Mouse (Mus musculus): Measurements from ENCODE around the gene Osbpl11. TPM values are rescaled to one million over a fixed set of nuclear protein-coding genes. Genes with fewer than 3 reads are reported as not detected.
"Not testable (repeated sequence)": the region's sequence is repeated elsewhere in the genome, so short reads cannot be mapped to it uniquely, and the experiment has no call there.

Gene Osbpl11
- total and polyA plus RNA-seq, 2 experiments from 2014 or later: 10.4 to 20.3 TPM

- no peaks in the 10 kb centered on the region for H3K36me3 ChIP-seq (replicated peaks; ENCODE audit: control insufficient read depth, insufficient read depth, low read length)
- H3K4me2 ChIP-seq (ENCODE audit: low read depth, low read length): no peak overlapping the region
- H3K9me3 ChIP-seq (replicated peaks; ENCODE audit: control insufficient read depth, low read length): no peaks in the 10 kb centered on the region
- no peak overlapping the region for H3K27ac ChIP-seq (ENCODE audit: low read depth)
- no peak overlapping the region for H3K9ac ChIP-seq (replicated peaks; ENCODE audit: low read depth, low read length)
- H3K4me1 ChIP-seq (ENCODE audit: control insufficient read depth, insufficient read depth): no peaks in the 10 kb centered on the region
- H3K4me3 ChIP-seq (ENCODE audit: low read depth, low read length): no peak overlapping the region
- H3K27me3 ChIP-seq (ENCODE audit: control insufficient read depth, insufficient read depth, low read length): no peaks in the 10 kb centered on the region
- TF ChIP-seq EP300 (IDR thresholded peaks at IDR 0.05; ENCODE audit: low read depth): no peak
- TF ChIP-seq CTCF (IDR thresholded peaks at IDR 0.05; ENCODE audit: low read depth): no peak
- no peak for ATAC-seq (ENCODE audit: insufficient read depth, low read depth)
- DNase-seq (ENCODE audit: low spot score): no peak
- WGBS: 61% methylated on average over 9 of the region's 9 CpGs
These were observed 13.9 kb upstream of the Osbpl11 start for GRCm38 (mm10) chr16:33170716-33171587.

GRCm38 (mm10) chr16:33171800-33172199, 13.1 kb upstream of the Osbpl11 start:
- no peaks in the 10 kb centered on the region for H3K9me3 ChIP-seq (replicated peaks; ENCODE audit: control insufficient read depth, low read length)
- H3K27ac ChIP-seq (ENCODE audit: low read depth): no peak overlapping the region
- no peak overlapping the region for H3K4me2 ChIP-seq (ENCODE audit: low read depth, low read length)
- no peaks in the 10 kb centered on the region for H3K36me3 ChIP-seq (replicated peaks; ENCODE audit: control insufficient read depth, insufficient read depth, low read length)
- ATAC-seq (ENCODE audit: insufficient read depth, low read depth): no peak
- DNase-seq (ENCODE audit: low spot score): no peak
- no peak overlapping the region for H3K4me3 ChIP-seq (ENCODE audit: low read depth, low read length)
- no peaks in the 10 kb centered on the region for H3K4me1 ChIP-seq (ENCODE audit: control insufficient read depth, insufficient read depth)
- TF ChIP-seq CTCF (IDR thresholded peaks at IDR 0.05; ENCODE audit: low read depth) (no peak), EP300 (IDR thresholded peaks at IDR 0.05; ENCODE audit: low read depth) (no peak)
- 77% methylated on average over 6 of the region's 6 CpGs for WGBS
- no peak overlapping the region for H3K9ac ChIP-seq (replicated peaks; ENCODE audit: low read depth, low read length)
- H3K27me3 ChIP-seq (ENCODE audit: control insufficient read depth, insufficient read depth, low read length): no peaks in the 10 kb centered on the region

GRCm38 (mm10) chr16:33173151-33173550, 11.7 kb upstream of the Osbpl11 start:
- Histone ChIP-seq H3K9ac (replicated peaks; ENCODE audit: low read depth, low read length) (no peak overlapping the region), H3K4me1 (ENCODE audit: control insufficient read depth, insufficient read depth) (peaks cover 2% of the 10 kb centered on the region; the same call in 1 of the 2 replicates), H3K27ac (ENCODE audit: low read depth) (no peak overlapping the region), H3K4me2 (ENCODE audit: low read depth, low read length) (no peak overlapping the region), H3K27me3 (ENCODE audit: control insufficient read depth, insufficient read depth, low read length) (no peaks in the 10 kb centered on the region), H3K4me3 (ENCODE audit: low read depth, low read length) (no peak overlapping the region), H3K36me3 (replicated peaks; ENCODE audit: control insufficient read depth, insufficient read depth, low read length) (no peaks in the 10 kb centered on the region), H3K9me3 (replicated peaks; ENCODE audit: control insufficient read depth, low read length) (no peaks in the 10 kb centered on the region)
- ATAC-seq (ENCODE audit: insufficient read depth, low read depth): no peak
- TF ChIP-seq EP300 (IDR thresholded peaks at IDR 0.05; ENCODE audit: low read depth) (no peak), CTCF (IDR thresholded peaks at IDR 0.05; ENCODE audit: low read depth) (no peak)
- 59% methylated on average over 5 of the region's 5 CpGs for WGBS
- no peak for DNase-seq (ENCODE audit: low spot score)

GRCm38 (mm10) chr16:33174695-33175094, 10.2 kb upstream of the Osbpl11 start:
- TF ChIP-seq EP300 (IDR thresholded peaks at IDR 0.05; ENCODE audit: low read depth) (no peak), CTCF (IDR thresholded peaks at IDR 0.05; ENCODE audit: low read depth) (no peak)
- Histone ChIP-seq H3K27ac (ENCODE audit: low read depth) (no peak overlapping the region), H3K36me3 (replicated peaks; ENCODE audit: control insufficient read depth, insufficient read depth, low read length) (no peaks in the 10 kb centered on the region), H3K4me1 (ENCODE audit: control insufficient read depth, insufficient read depth) (peaks cover 5% of the 10 kb centered on the region; the same call in 1 of the 2 replicates), H3K4me3 (ENCODE audit: low read depth, low read length) (no peak overlapping the region), H3K4me2 (ENCODE audit: low read depth, low read length) (no peak overlapping the region), H3K27me3 (ENCODE audit: control insufficient read depth, insufficient read depth, low read length) (no peaks in the 10 kb centered on the region), H3K9ac (replicated peaks; ENCODE audit: low read depth, low read length) (no peak overlapping the region), H3K9me3 (replicated peaks; ENCODE audit: control insufficient read depth, low read length) (no peaks in the 10 kb centered on the region)
- ATAC-seq (ENCODE audit: insufficient read depth, low read depth) (no peak), DNase-seq (ENCODE audit: low spot score) (no peak)

- H3K36me3 ChIP-seq (replicated peaks; ENCODE audit: control insufficient read depth, insufficient read depth, low read length): not testable (repeated sequence)
These were observed 8.0 kb upstream of the Osbpl11 start for GRCm38 (mm10) chr16:33176831-33177230.

GRCm38 (mm10) chr16:33177722-33178121, 7.1 kb upstream of the Osbpl11 start:
- Histone ChIP-seq H3K27ac (ENCODE audit: low read depth) (no peak overlapping the region), H3K27me3 (ENCODE audit: control insufficient read depth, insufficient read depth, low read length) (no peaks in the 10 kb centered on the region), H3K4me1 (ENCODE audit: control insufficient read depth, insufficient read depth) (peaks cover 5% of the 10 kb centered on the region; the same call in 1 of the 2 replicates), H3K36me3 (replicated peaks; ENCODE audit: control insufficient read depth, insufficient read depth, low read length) (no peaks in the 10 kb centered on the region), H3K4me3 (ENCODE audit: low read depth, low read length) (no peak overlapping the region), H3K9ac (replicated peaks; ENCODE audit: low read depth, low read length) (no peak overlapping the region), H3K4me2 (ENCODE audit: low read depth, low read length) (no peak overlapping the region), H3K9me3 (replicated peaks; ENCODE audit: control insufficient read depth, low read length) (no peaks in the 10 kb centered on the region)
- no peak for TF ChIP-seq CTCF (IDR thresholded peaks at IDR 0.05; ENCODE audit: low read depth)
- TF ChIP-seq EP300 (IDR thresholded peaks at IDR 0.05; ENCODE audit: low read depth): no peak
- ATAC-seq (ENCODE audit: insufficient read depth, low read depth) (no peak), DNase-seq (ENCODE audit: low spot score) (no peak)
- WGBS: 86% methylated on average over 4 of the region's 4 CpGs

More at GRCm38 (mm10) chr16:33176831-33177230, 8.0 kb upstream of the Osbpl11 start:
- not testable (repeated sequence) for H3K9me3 ChIP-seq (replicated peaks; ENCODE audit: control insufficient read depth, low read length); H3K9ac ChIP-seq (replicated peaks; ENCODE audit: low read depth, low read length); H3K27me3 ChIP-seq (ENCODE audit: control insufficient read depth, insufficient read depth, low read length); H3K4me3 ChIP-seq (ENCODE audit: low read depth, low read length); H3K4me2 ChIP-seq (ENCODE audit: low read depth, low read length); DNase-seq (ENCODE audit: low spot score); H3K27ac ChIP-seq (ENCODE audit: low read depth); H3K4me1 ChIP-seq (ENCODE audit: control insufficient read depth, insufficient read depth); ATAC-seq (ENCODE audit: insufficient read depth, low read depth)
- 77% methylated on average over 5 of the region's 5 CpGs for WGBS
